Mouse (Mus musculus): ENCODE results near the gene C87436. TPM values are rescaled to one million over a fixed set of nuclear protein-coding genes. Genes with fewer than 3 reads are reported as not detected.
"Not testable (repeated sequence)": the region's sequence is repeated elsewhere in the genome, so short reads cannot be mapped to it uniquely, and the experiment has no call there.

Gene C87436
- polyA plus RNA-seq, 1 experiment, result 18.0 TPM

DNA sequence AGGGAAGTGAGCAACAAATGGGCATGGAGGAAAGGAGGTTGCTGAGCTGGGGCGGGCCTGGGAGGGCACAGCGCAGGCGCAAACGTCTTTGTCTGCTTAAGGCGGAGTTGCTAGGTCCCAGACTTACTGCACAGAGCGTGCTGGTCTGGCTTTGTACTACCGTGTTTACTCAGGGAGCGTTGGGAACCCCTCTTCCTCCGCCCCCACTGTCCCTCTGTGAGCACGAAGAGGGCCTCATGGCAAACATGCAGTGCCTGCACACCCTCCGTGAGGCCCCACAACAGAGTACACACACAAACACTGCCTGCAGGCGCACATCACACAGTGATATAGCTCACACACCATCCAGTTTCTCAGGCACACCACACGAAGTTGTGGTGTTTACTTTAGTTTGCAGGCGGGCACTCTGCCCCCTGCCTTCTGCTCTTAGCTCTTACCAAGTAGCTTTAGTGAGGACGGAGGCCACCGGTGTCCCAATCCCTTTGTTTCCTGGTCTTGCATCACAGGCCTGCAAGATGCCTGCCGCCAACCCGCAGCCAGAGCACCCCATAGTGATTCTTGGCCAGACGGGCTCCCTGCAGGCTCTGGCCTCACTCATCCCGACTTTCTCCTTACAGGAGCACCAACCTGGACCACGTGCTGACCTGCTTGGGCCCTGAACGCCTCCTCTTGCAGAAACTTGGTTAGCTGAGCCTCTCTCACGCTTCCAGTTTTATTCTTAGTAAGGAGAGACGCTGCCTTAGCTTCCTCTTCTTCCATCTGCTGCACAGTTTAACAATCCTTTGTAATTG, 49.4 kb downstream of the C87436 start:
- peak; percentile 96 for DNase-seq (ENCODE audit: low read depth)
- 0 out of 2 replicates have a peak, but pooled peaks have one; percentile 10 for TF ChIP-seq CTCF (IDR thresholded peaks at IDR 0.05; ENCODE audit: borderline replicate concordance, extremely low read depth, insufficient read depth, insufficient read length)
- TF ChIP-seq POLR2A (IDR thresholded peaks at IDR 0.05; ENCODE audit: borderline replicate concordance, extremely low read depth, insufficient read depth, insufficient read length, poor library complexity, severe bottlenecking), result peak; percentile 78; the same call in 1 of the 2 replicates

DNA sequence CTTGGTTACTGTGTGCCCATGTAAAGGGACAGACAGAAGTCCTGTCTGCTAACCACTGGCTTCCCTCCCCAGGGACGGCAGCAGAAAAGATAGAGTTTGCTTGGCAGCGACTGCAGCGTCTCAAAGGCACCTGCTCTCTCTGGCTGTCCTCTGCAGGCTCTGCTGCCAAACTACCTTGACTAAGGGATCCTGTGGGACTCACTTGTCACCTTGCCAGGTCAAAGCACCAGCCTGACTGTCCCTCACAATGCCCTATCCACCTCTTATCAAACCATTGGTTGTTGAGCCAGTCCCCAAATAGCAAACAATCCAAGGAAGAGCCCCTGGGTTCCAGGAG, 49.9 kb downstream of the C87436 start:
- TF ChIP-seq CTCF (IDR thresholded peaks at IDR 0.05; ENCODE audit: borderline replicate concordance, extremely low read depth, insufficient read depth, insufficient read length) (no peak), POLR2A (IDR thresholded peaks at IDR 0.05; ENCODE audit: borderline replicate concordance, extremely low read depth, insufficient read depth, insufficient read length, poor library complexity, severe bottlenecking) (no peak)
- peak; percentile 61 for DNase-seq (ENCODE audit: low read depth)

DNA sequence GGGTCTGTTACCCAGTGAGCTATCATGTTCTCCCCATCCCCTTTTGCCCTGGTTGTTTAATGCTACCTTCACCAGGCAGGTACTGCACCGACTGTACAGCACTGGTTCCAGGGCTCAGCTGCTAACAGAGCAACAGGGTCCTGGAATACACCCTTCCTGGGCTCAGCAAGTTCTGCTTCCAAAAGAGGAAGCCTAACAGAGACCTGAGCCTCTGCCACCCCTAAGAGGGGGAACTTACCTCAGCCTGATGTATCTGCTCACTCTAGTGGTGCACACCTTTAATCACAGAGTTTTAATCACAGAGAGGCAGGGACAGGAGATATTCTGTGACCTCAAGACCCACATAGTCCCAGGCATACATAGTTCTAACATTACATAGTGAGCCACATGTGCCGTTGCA, 51.8 kb downstream of the C87436 start:
- no peak for DNase-seq (ENCODE audit: low read depth)
- no peak for TF ChIP-seq CTCF (IDR thresholded peaks at IDR 0.05; ENCODE audit: borderline replicate concordance, extremely low read depth, insufficient read depth, insufficient read length)
- TF ChIP-seq POLR2A (IDR thresholded peaks at IDR 0.05; ENCODE audit: borderline replicate concordance, extremely low read depth, insufficient read depth, insufficient read length, poor library complexity, severe bottlenecking), result no peak

DNA sequence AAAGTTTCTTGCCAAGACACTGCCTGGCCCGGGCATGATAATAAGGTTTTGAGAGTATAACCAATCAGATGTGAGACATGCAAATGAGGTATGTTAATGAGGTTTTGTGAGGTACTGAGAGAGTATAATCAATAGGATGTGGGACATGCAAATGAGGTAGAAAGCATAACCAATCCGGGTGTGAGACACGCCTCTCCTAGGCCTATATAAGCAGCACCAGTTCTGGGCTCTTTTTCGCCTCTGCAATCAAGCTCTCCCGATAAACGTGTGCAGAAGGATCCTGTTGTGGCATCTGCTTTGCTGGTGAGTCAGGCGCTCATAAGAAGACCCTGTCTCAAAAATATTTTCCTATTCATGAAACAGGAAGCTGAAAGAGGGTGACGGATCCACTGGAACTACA, 52.2 kb downstream of the C87436 start:
- not testable (repeated sequence) for DNase-seq (ENCODE audit: low read depth)

DNA sequence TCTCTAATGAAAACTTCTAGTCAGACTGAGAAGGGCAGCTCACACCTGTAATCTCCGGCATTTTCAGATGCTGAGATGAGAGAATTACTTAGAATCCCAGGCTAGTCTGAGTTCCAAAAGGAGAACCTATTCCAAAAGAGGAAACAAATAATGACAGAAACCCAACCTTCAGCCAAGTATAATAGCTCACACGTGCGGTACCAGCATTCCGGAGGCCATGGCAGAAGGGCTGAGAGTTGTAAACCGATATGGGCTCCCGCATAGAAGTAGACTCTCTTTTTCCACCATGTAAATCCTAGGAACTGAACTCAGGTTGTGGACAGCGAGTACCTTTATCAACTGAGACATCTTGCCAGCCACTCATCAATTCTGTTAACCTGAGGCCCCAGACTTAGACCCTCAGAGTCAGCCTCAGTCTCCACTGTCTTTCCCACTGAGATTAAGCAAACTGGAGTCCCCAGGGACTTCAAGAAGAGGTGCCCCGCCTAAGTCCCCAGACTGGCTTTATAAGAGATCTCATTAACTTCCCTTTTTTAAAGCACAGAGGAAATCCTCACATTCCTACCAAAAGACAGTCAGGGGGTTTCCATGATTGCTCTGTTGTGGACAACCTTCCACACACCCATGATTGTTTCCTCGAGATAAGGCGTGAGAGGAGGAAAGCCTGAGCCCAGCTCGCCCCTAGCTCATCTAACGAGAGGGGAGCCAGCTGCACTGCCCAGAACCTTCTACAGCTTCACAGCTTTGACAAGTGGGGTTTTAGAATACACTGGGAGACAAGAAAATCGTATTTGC, 55.5 kb downstream of the C87436 start:
- TF ChIP-seq POLR2A (IDR thresholded peaks at IDR 0.05; ENCODE audit: borderline replicate concordance, extremely low read depth, insufficient read depth, insufficient read length, poor library complexity, severe bottlenecking) (no peak), CTCF (IDR thresholded peaks at IDR 0.05; ENCODE audit: borderline replicate concordance, extremely low read depth, insufficient read depth, insufficient read length) (no peak)
- DNase-seq (ENCODE audit: low read depth), result no peak

DNA sequence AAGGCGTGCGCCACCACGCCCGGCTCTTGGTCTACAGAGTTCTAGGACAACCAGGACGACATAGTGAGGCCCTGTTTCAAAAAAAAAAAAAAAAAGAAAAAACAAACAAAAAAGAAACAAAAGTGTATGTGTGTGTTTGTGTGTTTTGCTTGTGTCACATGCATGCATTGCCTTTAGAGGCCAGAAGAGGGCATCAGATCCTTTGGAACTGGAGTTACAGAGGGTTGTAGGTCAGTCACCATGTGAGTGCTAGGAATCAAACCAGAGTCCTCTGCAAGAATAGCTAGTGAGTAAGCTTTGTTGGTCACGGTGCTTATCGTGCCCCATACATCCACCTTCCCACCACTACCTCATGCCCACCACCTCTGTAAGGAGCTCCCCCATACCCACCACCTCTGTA, 56.6 kb downstream of the C87436 start:
- no peak for DNase-seq (ENCODE audit: low read depth)
- no peak for TF ChIP-seq CTCF (IDR thresholded peaks at IDR 0.05; ENCODE audit: borderline replicate concordance, extremely low read depth, insufficient read depth, insufficient read length)
- TF ChIP-seq POLR2A (IDR thresholded peaks at IDR 0.05; ENCODE audit: borderline replicate concordance, extremely low read depth, insufficient read depth, insufficient read length, poor library complexity, severe bottlenecking), result no peak

DNA sequence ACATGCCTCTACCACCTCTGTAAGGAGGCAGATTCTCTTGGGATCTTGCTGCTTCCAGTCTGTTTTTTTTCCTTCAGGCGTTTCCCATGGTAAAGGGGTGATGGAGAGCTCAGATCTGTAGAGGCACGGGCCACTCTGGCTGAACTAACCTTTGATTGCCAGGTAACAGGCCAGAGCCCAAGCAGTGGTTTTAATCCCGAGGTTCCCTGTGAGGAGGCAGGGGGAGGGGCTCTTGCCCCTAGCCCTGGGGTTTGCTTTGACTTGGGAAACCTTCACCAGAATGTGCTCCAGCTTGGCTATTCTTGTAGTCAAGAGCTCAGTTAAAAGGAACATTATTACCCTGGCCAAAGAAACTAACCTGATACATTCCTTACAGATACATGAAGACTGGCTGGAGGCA, 57.5 kb downstream of the C87436 start:
- no peak for DNase-seq (ENCODE audit: low read depth)
- TF ChIP-seq POLR2A (IDR thresholded peaks at IDR 0.05; ENCODE audit: borderline replicate concordance, extremely low read depth, insufficient read depth, insufficient read length, poor library complexity, severe bottlenecking), result no peak
- TF ChIP-seq CTCF (IDR thresholded peaks at IDR 0.05; ENCODE audit: borderline replicate concordance, extremely low read depth, insufficient read depth, insufficient read length), result no peak

DNA sequence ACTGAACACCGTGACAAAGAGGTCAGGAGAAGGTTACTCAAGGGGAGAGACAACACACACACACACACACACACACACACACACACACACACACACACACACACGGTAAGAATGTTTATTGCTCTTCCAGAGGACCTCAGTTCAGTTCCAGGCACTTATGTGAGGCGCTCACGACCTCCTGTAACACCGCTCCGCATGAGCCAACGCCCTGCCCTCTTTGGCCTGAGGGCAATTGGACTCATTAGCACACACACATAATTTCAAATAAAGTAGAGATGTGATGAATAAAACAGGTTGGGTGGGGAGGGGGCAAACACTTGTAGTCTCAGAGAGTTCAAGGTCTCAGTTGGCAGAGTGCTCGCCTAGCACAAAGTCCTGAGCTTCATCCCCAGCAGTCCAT, 58.0 kb downstream of the C87436 start:
- DNase-seq (ENCODE audit: low read depth), result no peak
- TF ChIP-seq POLR2A (IDR thresholded peaks at IDR 0.05; ENCODE audit: borderline replicate concordance, extremely low read depth, insufficient read depth, insufficient read length, poor library complexity, severe bottlenecking) (no peak), CTCF (IDR thresholded peaks at IDR 0.05; ENCODE audit: borderline replicate concordance, extremely low read depth, insufficient read depth, insufficient read length) (no peak)

DNA sequence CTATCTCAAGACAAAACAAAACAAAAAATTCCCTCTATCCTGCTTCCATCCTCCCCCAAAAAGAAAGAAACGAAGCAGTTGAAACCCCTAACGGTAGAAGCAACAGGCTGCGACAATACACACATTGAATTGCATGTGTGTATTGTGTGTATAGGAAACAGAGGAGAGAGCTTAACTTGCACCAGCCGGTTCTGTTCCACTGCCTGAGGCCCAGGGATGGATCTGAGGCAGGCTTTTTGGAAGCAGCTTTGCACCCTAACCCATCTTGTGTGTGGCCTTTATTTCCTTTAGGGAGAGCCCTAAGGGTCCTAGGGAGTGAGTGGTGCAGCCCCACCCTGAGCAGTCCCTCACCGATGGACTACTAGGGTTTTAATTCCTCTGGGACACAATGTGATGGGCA, 58.4 kb downstream of the C87436 start:
- DNase-seq (ENCODE audit: low read depth), result no peak
- TF ChIP-seq CTCF (IDR thresholded peaks at IDR 0.05; ENCODE audit: borderline replicate concordance, extremely low read depth, insufficient read depth, insufficient read length) (no peak), POLR2A (IDR thresholded peaks at IDR 0.05; ENCODE audit: borderline replicate concordance, extremely low read depth, insufficient read depth, insufficient read length, poor library complexity, severe bottlenecking) (no peak)

DNA sequence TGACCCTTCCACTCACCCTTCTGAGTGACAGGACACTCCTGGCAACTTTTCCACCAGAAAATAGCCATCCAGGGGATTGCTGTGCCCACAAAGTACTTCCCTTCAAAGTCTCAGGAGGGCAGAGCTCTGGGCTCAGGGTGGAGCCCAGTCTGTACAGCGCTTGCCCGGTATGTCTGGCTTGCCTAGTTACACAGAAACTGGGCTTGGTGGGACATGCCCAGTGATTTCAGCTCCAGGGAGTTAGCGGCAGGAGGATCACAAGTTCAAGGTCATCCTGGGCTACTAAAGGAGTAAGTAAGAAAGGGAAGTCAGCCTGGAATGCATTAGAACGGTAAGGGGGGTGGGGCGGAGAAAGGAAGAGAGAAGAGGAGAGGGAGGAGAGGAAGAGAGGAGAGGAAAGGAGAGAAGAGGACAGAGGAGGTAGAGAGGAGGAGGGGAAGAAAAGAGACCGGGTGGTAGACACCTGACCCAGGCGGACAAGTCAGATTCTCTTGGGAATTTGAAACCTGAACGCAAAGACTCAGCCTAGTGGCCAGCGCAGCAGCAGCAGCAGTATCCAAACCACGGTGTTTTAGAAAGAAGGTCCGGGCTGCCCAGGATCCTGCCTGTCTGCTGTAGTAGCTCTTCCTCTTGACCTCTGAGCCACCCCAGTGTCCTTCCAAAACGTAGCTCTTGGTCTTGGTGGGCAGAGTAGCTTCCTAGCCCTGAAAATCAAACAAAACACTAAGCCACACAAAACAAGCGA, 59.1 kb downstream of the C87436 start:
- no peak for DNase-seq (ENCODE audit: low read depth)

DNA sequence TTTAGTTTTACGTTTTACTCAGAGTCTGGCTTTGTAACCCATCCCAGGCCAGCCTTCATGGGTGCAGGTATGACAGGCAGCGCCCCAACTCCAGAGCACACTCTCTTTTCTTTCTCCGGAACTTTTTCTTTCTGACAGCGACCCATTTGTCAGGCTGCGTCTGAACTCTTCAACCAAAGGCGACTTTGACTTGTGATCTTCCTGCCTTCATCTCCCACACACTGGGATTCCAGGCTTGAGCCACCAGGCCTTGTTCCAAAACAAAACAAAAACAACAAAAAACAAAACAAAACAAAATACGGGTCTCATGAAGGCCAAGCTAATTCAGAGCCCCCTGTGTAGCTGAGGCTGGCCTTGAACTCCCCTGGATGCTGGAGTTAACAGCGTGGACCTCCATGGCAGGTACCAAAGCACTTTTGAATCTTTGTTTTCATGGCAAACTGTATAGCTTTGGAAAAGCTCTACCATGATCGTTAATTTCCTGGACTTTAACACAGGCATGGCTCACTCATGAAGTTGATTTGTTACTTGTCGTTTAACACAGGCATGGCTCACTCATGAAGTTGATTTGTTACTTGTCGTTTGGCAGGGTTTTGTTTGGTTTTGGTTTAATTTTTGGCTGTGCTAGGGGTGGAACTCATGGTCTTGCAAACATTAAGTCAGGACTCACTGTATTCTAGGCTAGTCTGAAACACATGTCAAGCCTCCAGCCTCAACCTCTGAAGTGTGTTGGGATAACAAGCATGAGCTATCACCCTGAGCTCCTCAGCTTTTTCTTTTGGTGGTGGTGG, 60.0 kb downstream of the C87436 start:
- TF ChIP-seq CTCF (IDR thresholded peaks at IDR 0.05; ENCODE audit: borderline replicate concordance, extremely low read depth, insufficient read depth, insufficient read length) (no peak), POLR2A (IDR thresholded peaks at IDR 0.05; ENCODE audit: borderline replicate concordance, extremely low read depth, insufficient read depth, insufficient read length, poor library complexity, severe bottlenecking) (no peak)
- DNase-seq (ENCODE audit: low read depth), result no peak

More for the DNA sequence above, 59.1 kb downstream of the C87436 start:
- TF ChIP-seq CTCF (IDR thresholded peaks at IDR 0.05; ENCODE audit: borderline replicate concordance, extremely low read depth, insufficient read depth, insufficient read length) (0 out of 2 replicates have a peak, but pooled peaks have one; percentile 5), POLR2A (IDR thresholded peaks at IDR 0.05; ENCODE audit: borderline replicate concordance, extremely low read depth, insufficient read depth, insufficient read length, poor library complexity, severe bottlenecking) (no peak)

Measured in brain, embryonic 14.5 days (tissue).